Mouse (Mus musculus) limb, embryonic 15.5 days (tissue): Measurements from ENCODE around the gene Cdkn2aipnl. TPM values are rescaled to one million over a fixed set of nuclear protein-coding genes. Genes with fewer than 3 reads are reported as not detected.

Source experiments
- ATAC-seq: fragments of 200-750 bp; cut with Nextera tagmentation; 2 replicates; pipeline ENCODE4 v1.8.0; 2017; ENCODE audit warnings: low read depth, moderate TSS enrichment; ENCODE audit not compliant: insufficient number of reproducible peaks, low FRiP score, low TSS enrichment
- H3K27ac ChIP-seq: fragments of 300-500 bp; sonication (generic); 2 replicates; pipeline ENCODE4 v1.5.1; 2015; ENCODE audit warnings: moderate library complexity, mild to moderate bottlenecking, inconsistent platforms
- H3K27me3 ChIP-seq: fragments of 300-500 bp; sonication (generic); 2 replicates; pipeline ENCODE4 v1.6.1; 2015; ENCODE audit warnings: inconsistent platforms
- H3K36me3 ChIP-seq: fragments of 300-500 bp; sonication (generic); 2 replicates; pipeline ENCODE4 v1.6.1; 2015; ENCODE audit warnings: inconsistent platforms
- H3K4me1 ChIP-seq: fragments of 300-500 bp; sonication (generic); 2 replicates; pipeline ENCODE4 v1.6.1; 2015; ENCODE audit warnings: inconsistent platforms
- H3K4me2 ChIP-seq: fragments of 300-500 bp; sonication (generic); 2 replicates; pipeline ENCODE4 v1.6.1; 2015; ENCODE audit warnings: mild to moderate bottlenecking, inconsistent platforms
- H3K4me3 ChIP-seq: fragments of 300-500 bp; sonication (generic); 2 replicates; pipeline ENCODE4 v1.5.1; 2015; ENCODE audit warnings: mild to moderate bottlenecking, inconsistent platforms
- H3K9ac ChIP-seq: fragments of 300-500 bp; sonication (generic); 2 replicates; pipeline ENCODE4 v1.6.1; 2015; ENCODE audit warnings: inconsistent platforms
- H3K9me3 ChIP-seq: fragments of 300-500 bp; sonication (generic); 2 replicates; pipeline ENCODE4 v1.6.1; 2016; ENCODE audit warnings: inconsistent platforms
- WGBS: fragments of 180-500 bp; shearing (Covaris S2); methylation state at CpG from one replicate; pipeline ENCODE4 v1.1.7; 2015; 5-methylcytosine and 5-hydroxymethylcytosine counted together
- polyA plus RNA-seq: library from polyadenylated mRNA; unstranded; fragments of >200 nt; fragmentation: Nextera tagmentation; extraction: Ambion mirVana; gene quantifications from 2 replicates; pipeline ENCODE4 v1.2.1, GENCODE M21; 2015

Cdkn2aipnl gene
- polyA plus RNA-seq, 1 experiment from 2014 or later, result 83.8 TPM

DNA sequence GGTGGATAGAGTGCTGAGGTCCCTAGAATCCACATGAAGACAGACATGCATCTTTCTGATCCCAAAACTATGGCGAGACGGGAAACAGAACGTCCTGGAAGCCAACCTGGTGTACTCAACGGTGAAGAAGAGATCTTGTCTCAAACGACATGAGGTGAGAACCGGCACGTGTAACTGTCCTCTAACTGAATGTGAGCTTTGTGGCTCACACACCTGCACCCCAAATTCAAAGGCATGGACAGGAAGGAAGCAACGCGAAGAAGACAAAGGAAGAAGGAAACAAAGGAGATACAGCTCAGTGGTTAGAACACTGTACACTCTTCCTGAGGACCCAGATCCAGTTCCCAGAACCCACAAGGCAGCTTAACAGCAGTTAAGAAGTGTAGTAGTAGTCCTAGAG lies 17.5 kb upstream of the Cdkn2aipnl start:
- WGBS, result 90% methylated on average over 9 of the region's 9 CpGs

DNA sequence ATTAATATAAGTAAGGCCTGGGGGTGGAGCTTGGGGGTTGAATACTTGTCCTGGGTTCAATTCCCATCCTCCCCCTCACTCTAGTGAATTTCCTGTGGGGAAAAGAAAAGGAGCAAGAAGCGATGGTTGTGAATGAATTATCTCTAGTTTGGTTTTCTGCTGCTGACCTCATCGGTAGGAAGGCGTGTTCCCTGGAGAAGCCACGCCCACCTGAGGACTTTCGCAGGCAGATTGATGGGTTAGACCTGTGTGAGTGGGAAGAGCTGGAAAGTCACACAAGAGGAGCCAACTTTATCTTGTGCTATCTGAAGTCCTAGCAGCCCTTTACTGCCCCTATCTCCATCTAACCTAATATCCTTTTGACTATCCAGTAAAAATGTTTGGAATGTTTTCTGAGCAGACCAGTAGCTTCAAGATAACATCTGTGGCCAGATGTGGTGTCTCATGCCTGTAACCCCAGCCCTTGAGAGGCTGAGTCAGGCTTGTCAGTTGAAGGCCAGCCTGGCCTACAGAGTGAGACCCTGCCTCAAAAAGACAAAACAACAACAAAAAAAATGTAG lies 15.5 kb upstream of the Cdkn2aipnl start:
- Histone ChIP-seq H3K9ac (no peak overlapping the region), H3K4me2 (no peak overlapping the region), H3K9me3 (no peaks in the 10 kb centered on the region), H3K27me3 (no peaks in the 10 kb centered on the region), H3K36me3 (no peaks in the 10 kb centered on the region), H3K4me1 (no peaks in the 10 kb centered on the region), H3K27ac (no peak overlapping the region), H3K4me3 (no peak overlapping the region)
- 56% methylated on average over 5 of the region's 5 CpGs for WGBS
- ATAC-seq, result no peak

More for the DNA sequence above, 17.5 kb upstream of the Cdkn2aipnl start:
- peaks cover 6% of the 10 kb centered on the region for H3K4me1 ChIP-seq
- H3K36me3 ChIP-seq, result no peaks in the 10 kb centered on the region
- no peaks in the 10 kb centered on the region for H3K27me3 ChIP-seq
- no peaks in the 10 kb centered on the region for H3K9me3 ChIP-seq
- ATAC-seq, result no peak
- no peak overlapping the region for H3K4me3 ChIP-seq
- H3K4me2 ChIP-seq, result no peak overlapping the region
- H3K27ac ChIP-seq, result no peak overlapping the region
- no peak overlapping the region for H3K9ac ChIP-seq

DNA sequence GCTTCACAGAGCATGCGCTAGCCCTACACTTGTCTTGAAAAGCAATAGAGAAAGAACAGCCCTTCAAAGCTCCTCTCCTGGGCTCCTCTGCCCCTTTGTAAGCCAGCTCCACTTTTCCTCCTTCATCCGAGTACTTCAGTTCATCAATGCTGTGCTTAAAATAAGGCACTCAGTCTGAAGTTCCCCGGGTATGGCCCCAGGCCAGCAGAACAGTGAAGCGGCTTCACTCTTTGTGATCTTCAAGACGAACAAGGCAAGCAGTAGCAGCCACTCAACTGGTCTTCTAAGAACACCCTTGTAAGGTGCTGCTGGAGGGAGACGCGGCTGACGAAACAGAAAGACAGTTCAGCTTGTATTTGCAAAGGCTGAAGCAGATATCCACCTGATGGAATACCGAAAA lies 11.3 kb upstream of the Cdkn2aipnl start:
- Histone ChIP-seq H3K9ac (no peak overlapping the region), H3K9me3 (no peaks in the 10 kb centered on the region), H3K27me3 (no peaks in the 10 kb centered on the region), H3K4me2 (no peak overlapping the region), H3K27ac (no peak overlapping the region), H3K4me1 (peaks cover 3% of the 10 kb centered on the region; the same call in 1 of the 2 replicates), H3K4me3 (no peak overlapping the region), H3K36me3 (no peaks in the 10 kb centered on the region)
- no peak for ATAC-seq
- 70% methylated on average over 9 of the region's 9 CpGs for WGBS

DNA sequence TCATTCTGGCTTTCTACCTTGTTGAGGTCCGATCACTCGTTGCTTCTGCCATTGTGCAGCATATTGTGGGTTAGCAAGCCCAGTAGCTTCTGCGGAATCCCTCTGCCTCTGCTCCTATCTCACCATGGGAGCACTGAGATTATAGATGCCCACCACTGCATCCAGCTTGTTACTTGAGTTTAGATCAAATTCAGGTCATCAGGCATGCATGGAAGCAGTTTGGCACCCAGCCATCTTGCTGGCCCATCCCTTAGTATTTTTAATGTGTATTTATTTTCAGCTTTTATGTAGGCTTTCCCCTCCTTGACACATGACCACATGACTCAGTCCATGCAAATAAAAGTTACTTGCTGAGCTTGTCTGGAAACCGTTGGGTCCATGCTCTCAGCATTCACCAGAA lies 9.7 kb upstream of the Cdkn2aipnl start:
- no peaks in the 10 kb centered on the region for H3K36me3 ChIP-seq
- H3K9me3 ChIP-seq, result no peaks in the 10 kb centered on the region
- no peak overlapping the region for H3K4me3 ChIP-seq
- WGBS, result 80% methylated on average over 4 of the region's 4 CpGs
- no peak for ATAC-seq
- H3K4me1 ChIP-seq, result peaks cover 3% of the 10 kb centered on the region; the same call in 1 of the 2 replicates
- H3K9ac ChIP-seq, result no peak overlapping the region
- H3K27me3 ChIP-seq, result no peaks in the 10 kb centered on the region
- no peak overlapping the region for H3K27ac ChIP-seq
- H3K4me2 ChIP-seq, result no peak overlapping the region

DNA sequence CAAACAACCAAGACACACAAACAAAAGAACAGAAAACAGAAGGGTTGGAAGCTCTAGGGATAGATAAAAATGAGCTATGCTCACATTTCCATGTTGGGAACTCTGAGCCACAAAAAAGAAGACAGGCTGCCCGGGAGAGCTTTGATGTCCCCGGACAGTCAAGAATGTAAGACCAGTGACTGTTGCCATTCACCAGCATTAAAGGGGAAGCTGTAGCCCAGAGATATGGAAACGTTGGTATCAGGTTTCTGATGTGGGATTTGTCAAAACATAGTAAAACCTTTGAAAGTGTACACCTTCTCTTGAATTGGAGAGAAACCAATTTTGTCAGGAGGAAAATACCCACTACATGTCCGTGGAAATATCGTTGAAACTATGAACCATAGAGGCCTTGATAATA lies 8.0 kb upstream of the Cdkn2aipnl start:
- Histone ChIP-seq H3K36me3 (no peaks in the 10 kb centered on the region), H3K9me3 (no peaks in the 10 kb centered on the region), H3K9ac (no peak overlapping the region), H3K27me3 (no peaks in the 10 kb centered on the region), H3K4me1 (peaks cover 3% of the 10 kb centered on the region; the same call in 1 of the 2 replicates), H3K27ac (no peak overlapping the region), H3K4me3 (no peak overlapping the region), H3K4me2 (no peak overlapping the region)
- no peak for ATAC-seq
- WGBS, result 76% methylated on average over 5 of the region's 5 CpGs

DNA sequence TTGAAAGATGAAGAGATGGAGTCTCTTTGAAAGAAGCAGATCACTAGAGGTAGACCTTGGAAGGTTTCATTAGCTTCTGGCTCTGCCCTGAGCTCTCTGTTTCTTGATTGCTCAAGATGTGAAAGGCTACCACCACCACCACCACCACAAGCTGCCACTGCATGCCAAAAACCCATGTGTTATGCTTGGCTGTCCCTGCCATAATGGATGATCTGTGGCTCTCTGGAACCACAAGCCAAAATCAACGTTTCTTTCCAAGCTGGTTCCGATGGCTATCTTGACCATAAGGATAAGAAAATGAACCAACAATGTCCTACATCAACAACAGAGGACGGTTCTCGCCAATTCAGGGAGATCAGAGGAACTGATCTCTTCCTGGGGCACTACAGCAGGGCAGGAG lies 7.4 kb upstream of the Cdkn2aipnl start:
- Histone ChIP-seq H3K27ac (no peak overlapping the region), H3K9ac (no peak overlapping the region), H3K4me3 (no peak overlapping the region), H3K27me3 (no peaks in the 10 kb centered on the region), H3K4me2 (no peak overlapping the region), H3K9me3 (no peaks in the 10 kb centered on the region), H3K4me1 (peaks cover 3% of the 10 kb centered on the region; the same call in 1 of the 2 replicates), H3K36me3 (no peaks in the 10 kb centered on the region)
- no peak for ATAC-seq
- WGBS, result 88% methylated on average over 4 of the region's 4 CpGs

DNA sequence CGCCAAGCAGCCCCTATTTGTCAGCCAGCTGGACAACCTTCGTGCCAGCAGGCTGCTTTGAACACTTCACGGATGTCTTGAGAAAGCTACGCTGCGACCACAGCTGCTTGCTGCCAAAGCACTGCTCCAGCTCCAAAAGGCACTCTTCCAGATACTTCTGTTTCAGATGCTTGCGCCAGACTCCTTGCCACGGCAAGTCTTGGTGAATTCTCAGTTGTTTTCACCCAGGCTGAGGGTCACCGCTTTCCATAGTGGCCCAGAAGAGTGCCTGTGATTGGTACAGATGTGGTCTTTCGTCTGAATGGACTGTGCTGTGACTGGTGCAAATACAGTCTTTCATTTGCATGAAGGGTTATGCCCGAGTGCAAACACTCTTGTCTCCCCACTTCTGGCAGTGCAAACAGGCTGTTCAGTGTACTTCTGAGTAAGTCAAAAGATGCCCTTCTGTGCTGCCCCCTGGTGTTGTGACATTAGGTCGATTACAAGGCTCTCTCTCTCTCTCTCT lies 6.4 kb upstream of the Cdkn2aipnl start:
- 55% methylated on average over 11 of the region's 11 CpGs for WGBS
- H3K9ac ChIP-seq, result no peak overlapping the region
- no peaks in the 10 kb centered on the region for H3K9me3 ChIP-seq
- H3K27me3 ChIP-seq, result no peaks in the 10 kb centered on the region
- no peak overlapping the region for H3K4me3 ChIP-seq
- peaks cover 3% of the 10 kb centered on the region; the same call in 1 of the 2 replicates for H3K4me1 ChIP-seq
- ATAC-seq, result 0 out of 2 replicates have a peak, but pooled peaks have one; percentile 30
- no peak overlapping the region for H3K27ac ChIP-seq
- H3K4me2 ChIP-seq, result no peak overlapping the region
- H3K36me3 ChIP-seq, result no peaks in the 10 kb centered on the region

DNA sequence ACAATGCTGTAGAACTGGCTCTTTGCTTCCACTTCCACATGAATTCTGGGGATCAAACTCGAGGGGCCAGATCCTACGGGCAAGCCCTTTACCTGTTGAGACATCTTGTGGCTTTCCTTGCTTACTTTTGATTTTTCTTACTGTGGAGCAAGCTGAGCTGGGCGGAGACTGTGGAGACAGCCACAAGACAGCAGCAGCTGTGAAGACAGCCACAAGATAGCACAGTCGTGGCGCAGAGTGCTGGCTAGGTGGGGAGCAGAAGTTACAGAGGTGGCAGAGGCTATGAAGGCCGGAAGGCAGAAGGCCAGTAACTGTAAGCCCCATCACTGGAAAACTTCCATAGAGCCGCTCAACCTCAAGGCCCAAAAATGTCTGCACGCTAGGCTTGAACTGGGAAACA lies 5.7 kb upstream of the Cdkn2aipnl start:
- Histone ChIP-seq H3K36me3 (no peaks in the 10 kb centered on the region), H3K4me2 (no peak overlapping the region), H3K27me3 (no peaks in the 10 kb centered on the region), H3K4me3 (no peak overlapping the region), H3K4me1 (peaks cover 3% of the 10 kb centered on the region; the same call in 1 of the 2 replicates), H3K27ac (no peak overlapping the region), H3K9ac (no peak overlapping the region), H3K9me3 (no peaks in the 10 kb centered on the region)
- no peak for ATAC-seq
- WGBS, result 87% methylated on average over 8 of the region's 8 CpGs

DNA sequence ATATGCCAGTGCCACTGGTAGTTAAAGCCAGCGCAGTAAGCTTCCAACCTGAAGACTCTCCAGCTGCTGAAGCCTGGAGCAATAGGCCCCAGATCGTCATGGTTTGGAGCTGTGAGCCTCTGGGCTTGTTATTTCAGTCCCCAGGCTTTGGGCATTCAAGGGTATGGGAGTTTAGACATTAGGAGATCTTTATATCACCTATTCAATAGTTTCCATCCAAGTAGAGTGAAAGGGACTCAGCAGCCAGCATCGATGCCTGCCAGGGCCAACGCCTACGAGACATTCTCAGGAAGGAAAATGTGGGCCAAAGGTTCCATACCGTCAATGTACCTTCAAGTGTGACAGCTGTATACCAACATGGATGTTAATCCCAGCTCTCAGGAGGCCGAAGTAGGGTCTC lies 5.2 kb upstream of the Cdkn2aipnl start:
- H3K4me3 ChIP-seq, result no peak overlapping the region
- no peak for ATAC-seq
- H3K27ac ChIP-seq, result no peak overlapping the region
- peaks cover 5% of the 10 kb centered on the region; the same call in 1 of the 2 replicates for H3K4me1 ChIP-seq
- no peak overlapping the region for H3K4me2 ChIP-seq
- H3K36me3 ChIP-seq, result no peaks in the 10 kb centered on the region
- no peaks in the 10 kb centered on the region for H3K9me3 ChIP-seq
- H3K27me3 ChIP-seq, result no peaks in the 10 kb centered on the region
- 89% methylated on average over 7 of the region's 7 CpGs for WGBS
- H3K9ac ChIP-seq, result no peak overlapping the region

DNA sequence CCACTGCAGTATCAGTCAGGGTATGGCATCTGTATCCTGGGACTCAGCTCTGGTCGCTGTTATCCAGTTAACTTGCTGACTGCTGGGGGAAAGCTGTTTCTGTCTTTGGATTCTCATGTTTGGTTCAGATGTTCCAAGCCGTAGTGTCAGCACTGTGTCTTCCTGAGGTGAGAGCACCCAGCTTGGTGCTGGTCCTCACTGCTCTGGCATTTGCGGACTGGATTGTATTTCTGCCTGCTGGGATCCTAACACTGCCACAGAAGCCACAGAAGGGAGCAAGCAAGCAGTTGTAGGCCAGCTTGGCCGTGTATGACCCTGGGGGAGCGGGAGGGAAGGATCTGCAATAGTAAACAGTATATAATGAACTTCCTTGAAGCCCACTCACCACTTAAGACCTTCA lies 810 bp upstream of the Cdkn2aipnl start:
- Histone ChIP-seq H3K4me1 (peaks cover 14% of the 10 kb centered on the region), H3K9ac (no peak overlapping the region), H3K36me3 (peaks cover 20% of the 10 kb centered on the region), H3K4me3 (no peak overlapping the region), H3K4me2 (no peak overlapping the region), H3K27me3 (no peaks in the 10 kb centered on the region), H3K27ac (no peak overlapping the region), H3K9me3 (no peaks in the 10 kb centered on the region)
- WGBS, result 78% methylated on average over 5 of the region's 5 CpGs
- ATAC-seq, result no peak

DNA sequence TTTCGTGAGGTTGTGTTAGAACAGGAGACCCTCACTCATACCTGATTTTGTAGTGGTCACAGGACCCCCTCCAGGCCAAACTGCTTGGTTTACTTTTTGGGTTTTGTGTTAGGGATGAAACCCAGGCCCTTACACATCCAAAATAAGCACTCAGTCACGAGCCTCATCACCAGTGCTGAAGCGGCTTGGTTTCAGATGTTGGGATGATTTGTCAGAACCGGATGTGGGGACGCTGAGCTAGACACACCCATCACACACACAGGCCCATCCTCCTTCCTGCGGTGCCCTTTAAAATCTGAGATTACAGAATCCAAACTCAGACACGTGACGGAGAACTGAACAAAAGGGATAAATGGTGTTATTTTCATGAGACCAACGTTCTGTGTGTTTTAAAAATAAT lies 1.4 kb downstream of the Cdkn2aipnl start:
- H3K9ac ChIP-seq, result no peak overlapping the region
- ATAC-seq, result no peak
- H3K4me2 ChIP-seq, result no peak overlapping the region
- no peak overlapping the region for H3K27ac ChIP-seq
- peaks cover 41% of the 10 kb centered on the region for H3K36me3 ChIP-seq
- H3K27me3 ChIP-seq, result no peaks in the 10 kb centered on the region
- peaks cover 14% of the 10 kb centered on the region for H3K4me1 ChIP-seq
- 0 out of 2 replicates have a peak, but pooled peaks cover 3% of the 10 kb centered on the region for H3K9me3 ChIP-seq
- 92% methylated on average over 9 of the region's 9 CpGs for WGBS
- H3K4me3 ChIP-seq, result no peak overlapping the region

DNA sequence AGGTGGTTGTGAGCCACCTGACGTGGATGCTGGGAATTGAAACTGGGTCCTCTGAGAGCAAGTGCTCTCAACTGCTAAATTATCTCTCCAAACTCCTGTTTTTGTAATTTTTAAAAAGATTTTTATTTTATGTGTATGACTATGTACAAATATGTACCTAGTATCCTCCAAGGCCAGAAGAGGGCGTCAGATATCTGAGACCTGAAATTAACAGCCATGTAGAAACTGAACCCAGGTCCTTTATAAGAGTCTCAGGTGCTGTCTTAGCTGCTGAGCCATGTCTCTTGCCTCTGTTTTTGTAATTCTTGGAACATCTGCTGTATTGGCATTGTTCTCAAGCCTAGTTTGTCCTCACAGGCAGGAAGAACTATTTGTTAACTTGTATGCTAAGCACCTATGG lies 2.0 kb downstream of the Cdkn2aipnl start:
- no peak overlapping the region for H3K27ac ChIP-seq
- WGBS, result 88% methylated on average over 2 of the region's 2 CpGs
- H3K9ac ChIP-seq, result no peak overlapping the region
- peaks cover 46% of the 10 kb centered on the region for H3K36me3 ChIP-seq
- ATAC-seq, result no peak
- peaks cover 14% of the 10 kb centered on the region for H3K4me1 ChIP-seq
- no peak overlapping the region for H3K4me2 ChIP-seq
- 0 out of 2 replicates have a peak, but pooled peaks cover 3% of the 10 kb centered on the region for H3K9me3 ChIP-seq
- no peaks in the 10 kb centered on the region for H3K27me3 ChIP-seq
- H3K4me3 ChIP-seq, result no peak overlapping the region
